Mouse (Mus musculus): ENCODE measurements around the gene Muc13. TPM values are rescaled to one million over a fixed set of nuclear protein-coding genes. Genes with fewer than 3 reads are reported as not detected.

Gene Muc13
- polyA plus RNA-seq, 1 experiment from 2014 or later, result not detected

DNA sequence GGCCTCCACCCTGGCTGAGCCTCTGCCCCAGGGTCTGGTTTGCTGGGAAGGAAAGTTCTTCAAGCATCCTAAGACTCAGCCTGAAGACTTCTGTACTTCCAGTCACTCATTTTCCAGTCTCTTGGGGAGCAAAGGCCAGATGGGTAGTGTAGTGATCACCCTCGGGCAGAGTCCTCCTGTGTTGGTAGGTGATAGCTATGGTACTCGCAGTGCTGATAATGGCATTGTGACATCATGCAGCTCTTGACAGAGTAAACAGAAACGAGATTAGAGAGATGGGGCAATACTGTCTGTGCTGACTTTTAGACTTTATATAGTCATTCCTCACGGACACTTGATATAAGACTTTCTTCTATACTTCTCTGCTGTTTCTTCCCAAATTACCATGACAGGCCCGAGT is 21.0 kb upstream of the Muc13 start:
- 89% methylated on average over 5 of the region's 5 CpGs for WGBS
- no peak overlapping the region for H3K4me2 ChIP-seq
- no peaks in the 10 kb centered on the region for H3K36me3 ChIP-seq
- no peaks in the 10 kb centered on the region for H3K27me3 ChIP-seq
- ATAC-seq (ENCODE audit: insufficient number of reproducible peaks, low FRiP score, low TSS enrichment, low read depth), result no peak
- H3K27ac ChIP-seq, result no peak overlapping the region
- no peaks in the 10 kb centered on the region for H3K4me1 ChIP-seq
- H3K4me3 ChIP-seq, result no peak overlapping the region
- H3K9me3 ChIP-seq, result no peaks in the 10 kb centered on the region
- H3K9ac ChIP-seq, result no peak overlapping the region

GRCm38 (mm10) chr16:33774972-33775371 is 18.9 kb upstream of the Muc13 start:
- H3K27ac ChIP-seq, result no peak overlapping the region
- no peaks in the 10 kb centered on the region for H3K9me3 ChIP-seq
- H3K4me3 ChIP-seq, result no peak overlapping the region
- ATAC-seq (ENCODE audit: insufficient number of reproducible peaks, low FRiP score, low TSS enrichment, low read depth), result no peak
- WGBS, result 64% methylated on average over 3 of the region's 3 CpGs
- no peaks in the 10 kb centered on the region for H3K36me3 ChIP-seq
- H3K4me1 ChIP-seq, result no peaks in the 10 kb centered on the region
- H3K9ac ChIP-seq, result no peak overlapping the region
- H3K27me3 ChIP-seq, result no peaks in the 10 kb centered on the region
- no peak overlapping the region for H3K4me2 ChIP-seq

DNA sequence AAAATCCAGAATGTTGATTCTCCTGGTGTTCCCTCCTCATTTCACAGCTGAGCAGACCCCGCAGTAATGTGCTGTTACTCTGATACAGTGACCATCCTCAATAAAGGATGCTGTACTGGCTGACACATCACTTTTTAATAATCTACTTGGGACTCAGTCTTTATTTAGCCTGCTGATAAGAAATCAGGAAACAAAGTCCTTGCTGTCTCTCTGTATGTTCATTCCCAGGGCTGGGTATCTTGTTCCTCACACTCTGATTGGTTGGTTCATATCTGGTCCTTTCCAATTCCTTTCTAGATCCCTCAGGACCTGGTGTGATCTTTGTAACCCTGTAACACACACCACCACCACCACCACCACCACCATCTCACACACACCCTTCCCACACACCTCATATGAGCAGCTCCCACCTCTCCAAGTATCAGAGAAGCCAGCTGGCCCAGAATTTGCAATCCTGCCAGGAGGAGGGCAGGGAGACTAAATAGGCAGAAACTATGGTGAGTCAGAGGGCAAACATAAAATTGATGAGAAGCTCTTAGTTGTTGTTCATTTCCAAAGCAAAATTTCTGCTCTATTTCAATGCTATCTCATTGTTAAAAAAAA is 18.0 kb upstream of the Muc13 start:
- H3K36me3 ChIP-seq, result no peaks in the 10 kb centered on the region
- no peak overlapping the region for H3K27ac ChIP-seq
- H3K4me3 ChIP-seq, result no peak overlapping the region
- no peaks in the 10 kb centered on the region for H3K27me3 ChIP-seq
- no peaks in the 10 kb centered on the region for H3K9me3 ChIP-seq
- H3K4me1 ChIP-seq, result no peaks in the 10 kb centered on the region
- no peak overlapping the region for H3K9ac ChIP-seq
- no peak overlapping the region for H3K4me2 ChIP-seq
- ATAC-seq (ENCODE audit: insufficient number of reproducible peaks, low FRiP score, low TSS enrichment, low read depth), result no peak
- WGBS, result 87% methylated on average over 1 of the region's 1 CpGs

DNA sequence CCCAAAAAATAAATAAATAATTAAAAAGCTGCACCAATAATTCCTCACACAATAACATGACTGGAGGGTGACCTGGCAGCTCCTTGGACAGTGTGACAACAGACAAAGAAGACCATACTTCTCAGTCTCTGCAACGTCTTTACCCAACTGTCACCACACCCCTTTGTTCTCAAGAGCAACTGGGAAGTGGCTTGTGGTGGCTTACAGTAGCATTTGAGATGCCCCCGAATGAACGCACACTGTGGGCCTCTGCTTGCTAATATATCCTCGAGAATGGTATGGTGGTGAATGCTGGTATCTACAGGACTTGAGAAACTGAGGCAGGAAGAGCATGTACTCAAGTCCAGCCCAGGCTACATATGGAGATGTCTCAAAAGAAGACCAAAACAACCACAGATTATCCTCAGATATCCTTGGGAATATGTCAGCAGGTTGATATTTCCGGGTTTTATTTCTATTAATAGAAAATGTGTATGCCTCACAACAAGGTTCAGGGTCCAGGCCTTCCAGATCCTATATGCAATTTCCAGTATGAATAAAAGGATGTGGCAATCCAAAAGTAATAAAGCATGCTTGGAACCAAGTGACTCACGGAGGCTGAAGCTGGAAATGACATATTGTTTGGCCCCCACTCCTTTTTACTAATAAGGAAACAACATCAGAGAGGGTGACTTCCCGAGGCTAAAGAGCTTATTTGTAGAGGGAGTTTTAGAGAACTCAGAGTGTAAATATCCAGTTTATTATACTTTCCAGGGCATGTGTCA is 16.9 kb upstream of the Muc13 start:
- H3K9me3 ChIP-seq, result no peaks in the 10 kb centered on the region
- H3K36me3 ChIP-seq, result no peaks in the 10 kb centered on the region
- no peak overlapping the region for H3K27ac ChIP-seq
- no peaks in the 10 kb centered on the region for H3K27me3 ChIP-seq
- H3K9ac ChIP-seq, result no peak overlapping the region
- no peaks in the 10 kb centered on the region for H3K4me1 ChIP-seq
- H3K4me3 ChIP-seq, result no peak overlapping the region
- H3K4me2 ChIP-seq, result no peak overlapping the region
- ATAC-seq (ENCODE audit: insufficient number of reproducible peaks, low FRiP score, low TSS enrichment, low read depth), result no peak
- 74% methylated on average over 7 of the region's 7 CpGs for WGBS

DNA sequence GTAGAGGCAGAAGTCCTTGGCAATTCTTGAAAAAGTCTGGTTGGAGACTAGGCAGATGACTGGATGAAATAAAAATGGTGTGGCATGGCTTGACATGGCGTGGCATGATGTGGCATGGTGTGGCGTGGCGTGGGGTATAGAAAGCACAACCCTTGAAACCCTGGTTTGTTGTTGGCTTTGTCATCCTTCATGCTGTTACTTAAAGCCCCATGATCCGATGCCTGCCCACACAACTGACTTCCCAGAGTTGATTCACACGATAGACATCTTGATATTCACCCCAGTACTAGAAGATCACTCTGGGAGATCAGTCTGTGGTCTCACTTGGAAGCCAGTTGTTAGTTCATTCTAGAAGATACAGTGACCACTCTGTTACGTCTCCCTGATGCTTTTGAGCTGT is 16.2 kb upstream of the Muc13 start:
- no peaks in the 10 kb centered on the region for H3K4me1 ChIP-seq
- no peak overlapping the region for H3K4me3 ChIP-seq
- no peak overlapping the region for H3K4me2 ChIP-seq
- no peak overlapping the region for H3K9ac ChIP-seq
- WGBS, result 91% methylated on average over 6 of the region's 6 CpGs
- H3K9me3 ChIP-seq, result no peaks in the 10 kb centered on the region
- no peaks in the 10 kb centered on the region for H3K27me3 ChIP-seq
- no peaks in the 10 kb centered on the region for H3K36me3 ChIP-seq
- no peak overlapping the region for H3K27ac ChIP-seq
- no peak for ATAC-seq (ENCODE audit: insufficient number of reproducible peaks, low FRiP score, low TSS enrichment, low read depth)

- Histone ChIP-seq H3K9me3 (no peaks in the 10 kb centered on the region), H3K36me3 (no peaks in the 10 kb centered on the region), H3K27me3 (no peaks in the 10 kb centered on the region), H3K4me2 (no peak overlapping the region), H3K27ac (no peak overlapping the region), H3K4me1 (no peaks in the 10 kb centered on the region), H3K9ac (no peak overlapping the region), H3K4me3 (no peak overlapping the region)
- no peak for ATAC-seq (ENCODE audit: insufficient number of reproducible peaks, low FRiP score, low TSS enrichment, low read depth)
- 65% methylated on average over 5 of the region's 5 CpGs for WGBS
Measured at GRCm38 (mm10) chr16:33781789-33782728, 11.8 kb upstream of the Muc13 start.

DNA sequence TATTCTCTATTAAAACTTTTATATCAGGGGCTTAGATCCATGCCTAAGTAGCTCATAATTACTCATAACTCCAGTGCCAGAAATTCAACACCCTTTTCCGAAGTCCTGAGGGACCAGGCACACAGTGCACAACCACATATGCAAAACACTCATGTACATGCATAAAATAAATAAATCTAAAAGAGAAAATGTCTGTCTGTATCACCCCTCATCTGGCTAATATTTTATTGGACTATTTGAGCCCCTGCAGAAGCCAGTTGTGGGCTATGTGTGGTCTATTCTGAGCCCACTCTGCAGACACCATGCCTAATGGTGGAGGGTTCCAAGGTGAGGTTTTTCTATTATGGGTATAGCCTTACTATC is 11.1 kb upstream of the Muc13 start:
- H3K9ac ChIP-seq, result no peak overlapping the region
- H3K27ac ChIP-seq, result no peak overlapping the region
- no peak overlapping the region for H3K4me3 ChIP-seq
- H3K9me3 ChIP-seq, result no peaks in the 10 kb centered on the region
- no peaks in the 10 kb centered on the region for H3K36me3 ChIP-seq
- WGBS, result 48% methylated on average over 1 of the region's 1 CpGs
- H3K27me3 ChIP-seq, result no peaks in the 10 kb centered on the region
- no peak overlapping the region for H3K4me2 ChIP-seq
- no peaks in the 10 kb centered on the region for H3K4me1 ChIP-seq
- ATAC-seq (ENCODE audit: insufficient number of reproducible peaks, low FRiP score, low TSS enrichment, low read depth), result no peak

DNA sequence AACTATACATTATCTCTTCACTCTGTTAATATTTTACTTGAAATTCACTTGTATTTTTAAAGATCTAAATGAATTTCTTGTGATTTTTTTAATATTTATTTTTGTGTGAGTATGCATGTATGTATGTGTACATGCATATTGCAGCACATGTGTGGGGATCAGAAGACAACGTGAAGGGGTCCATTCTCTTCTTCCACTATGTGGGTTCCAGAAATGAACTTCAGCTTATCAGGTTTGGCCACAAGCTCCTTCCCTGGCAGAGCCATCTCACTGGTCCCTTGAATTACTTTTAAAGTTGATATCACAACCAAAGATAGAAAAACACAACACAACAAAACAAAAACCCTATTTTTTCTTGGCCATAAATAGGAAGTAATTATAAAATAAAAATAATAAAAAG is 9.3 kb upstream of the Muc13 start:
- WGBS, result 83% methylated on average over 1 of the region's 1 CpGs

GRCm38 (mm10) chr16:33785092-33785704 is 8.6 kb upstream of the Muc13 start:
- Histone ChIP-seq H3K36me3 (no peaks in the 10 kb centered on the region), H3K4me3 (no peak overlapping the region), H3K27me3 (no peaks in the 10 kb centered on the region), H3K9me3 (no peaks in the 10 kb centered on the region), H3K27ac (no peak overlapping the region), H3K9ac (no peak overlapping the region), H3K4me2 (no peak overlapping the region), H3K4me1 (no peaks in the 10 kb centered on the region)
- no peak for ATAC-seq (ENCODE audit: insufficient number of reproducible peaks, low FRiP score, low TSS enrichment, low read depth)
- 52% methylated on average over 8 of the region's 8 CpGs for WGBS

More for the DNA sequence above, 9.3 kb upstream of the Muc13 start:
- H3K4me3 ChIP-seq, result no peak overlapping the region
- H3K27ac ChIP-seq, result no peak overlapping the region
- H3K4me2 ChIP-seq, result no peak overlapping the region
- no peak overlapping the region for H3K9ac ChIP-seq
- H3K36me3 ChIP-seq, result no peaks in the 10 kb centered on the region
- no peaks in the 10 kb centered on the region for H3K27me3 ChIP-seq
- no peaks in the 10 kb centered on the region for H3K4me1 ChIP-seq
- H3K9me3 ChIP-seq, result no peaks in the 10 kb centered on the region
- ATAC-seq (ENCODE audit: insufficient number of reproducible peaks, low FRiP score, low TSS enrichment, low read depth), result no peak

DNA sequence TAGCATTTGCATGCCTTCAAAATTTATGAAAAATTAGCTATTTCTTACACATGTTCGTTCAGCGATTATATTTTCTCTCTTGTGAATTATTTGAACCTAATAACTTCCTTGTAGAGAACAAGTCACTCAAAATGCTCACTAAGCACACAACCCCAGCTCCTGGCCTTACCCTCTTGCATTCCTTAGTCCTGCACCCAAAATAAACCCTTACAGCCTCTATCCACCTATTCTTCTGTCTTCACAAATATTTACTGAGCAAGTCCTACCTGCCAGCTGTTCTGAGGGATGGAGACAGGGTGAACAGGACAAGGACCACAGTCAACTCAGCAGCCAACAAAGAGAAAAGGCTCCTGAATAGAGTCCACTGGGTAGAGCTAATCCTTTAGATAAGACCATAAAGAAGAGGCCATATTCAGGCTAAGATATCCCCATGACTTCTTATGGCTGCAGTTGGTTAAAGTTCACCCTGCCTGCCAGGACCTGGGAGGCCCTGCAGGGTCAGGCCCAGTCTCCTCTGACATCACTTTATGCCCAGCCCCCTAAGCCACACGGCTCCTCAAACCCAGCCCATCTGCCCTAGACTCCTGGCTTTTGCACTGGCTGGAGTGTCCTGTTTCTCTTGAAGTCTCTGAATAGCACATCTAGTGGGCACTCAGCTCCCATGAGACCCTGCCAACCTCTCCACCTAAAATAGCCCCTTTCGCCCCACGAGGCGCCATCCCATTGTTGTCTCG is 7.0 kb upstream of the Muc13 start:
- no peak overlapping the region for H3K4me2 ChIP-seq
- 82% methylated on average over 7 of the region's 7 CpGs for WGBS
- H3K27me3 ChIP-seq, result no peaks in the 10 kb centered on the region
- H3K9ac ChIP-seq, result no peak overlapping the region
- no peak overlapping the region for H3K27ac ChIP-seq
- H3K9me3 ChIP-seq, result no peaks in the 10 kb centered on the region
- no peaks in the 10 kb centered on the region for H3K4me1 ChIP-seq
- ATAC-seq (ENCODE audit: insufficient number of reproducible peaks, low FRiP score, low TSS enrichment, low read depth), result no peak
- no peaks in the 10 kb centered on the region for H3K36me3 ChIP-seq
- H3K4me3 ChIP-seq, result no peak overlapping the region

DNA sequence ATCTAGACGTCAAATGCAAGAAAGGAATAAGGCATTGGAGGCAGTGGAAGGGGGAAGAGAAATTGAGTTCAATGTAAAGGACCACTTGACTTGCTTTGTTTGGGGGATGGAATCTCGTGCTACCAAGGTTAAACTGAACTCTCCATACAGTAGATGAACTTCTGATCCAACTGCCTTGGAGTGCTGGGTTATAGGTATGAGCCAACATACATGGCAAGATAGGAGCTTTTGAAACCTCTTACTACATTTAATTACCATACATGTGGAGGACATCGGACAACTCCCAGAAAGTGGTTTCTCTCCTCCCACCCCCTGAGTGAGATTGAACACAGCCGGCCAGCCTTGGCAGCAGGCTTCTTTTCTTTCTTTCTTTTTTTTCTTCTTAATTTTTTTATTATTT is 1.3 kb downstream of the Muc13 start:
- Histone ChIP-seq H3K4me2 (no peak overlapping the region), H3K36me3 (no peaks in the 10 kb centered on the region), H3K27ac (no peak overlapping the region), H3K9ac (no peak overlapping the region), H3K9me3 (no peaks in the 10 kb centered on the region), H3K27me3 (no peaks in the 10 kb centered on the region), H3K4me1 (no peaks in the 10 kb centered on the region), H3K4me3 (no peak overlapping the region)
- no peak for ATAC-seq (ENCODE audit: insufficient number of reproducible peaks, low FRiP score, low TSS enrichment, low read depth)
- WGBS, result 68% methylated on average over 4 of the region's 4 CpGs
